Mouse (Mus musculus) kidney, embryonic 14.5 days (tissue): Measurements from ENCODE around the gene Acyp1. TPM values are rescaled to one million over a fixed set of nuclear protein-coding genes. Genes with fewer than 3 reads are reported as not detected.
"Not testable (repeated sequence)": the region's sequence is repeated elsewhere in the genome, so short reads cannot be mapped to it uniquely, and the experiment has no call there.

ENCODE experiments used
- ATAC-seq: fragments of 200-750 bp; cut with Nextera tagmentation; 2 replicates; pipeline ENCODE4 v1.8.0; 2017; ENCODE audit warnings: moderate number of reproducible peaks, mild to moderate bottlenecking, moderate TSS enrichment, moderate library complexity; ENCODE audit not compliant: low FRiP score, low TSS enrichment
- H3K27ac ChIP-seq: fragments of 300-500 bp; sonication (generic); 2 replicates; pipeline ENCODE4 v1.5.1; 2014; ENCODE audit warnings: low read depth, mild to moderate bottlenecking, low read length, moderate library complexity, mixed read lengths
- H3K27me3 ChIP-seq: fragments of 300-500 bp; sonication (generic); 2 replicates; pipeline ENCODE4 v1.6.1; 2014; ENCODE audit warnings: mild to moderate bottlenecking, low read length; ENCODE audit not compliant: control insufficient read depth, insufficient read depth
- H3K36me3 ChIP-seq: fragments of 300-500 bp; sonication (generic); 2 replicates; pipeline ENCODE4 v1.6.1; 2014; ENCODE audit warnings: low read length, mixed read lengths; ENCODE audit not compliant: control insufficient read depth, insufficient read depth
- H3K4me1 ChIP-seq: fragments of 300-500 bp; sonication (generic); 2 replicates; pipeline ENCODE4 v1.6.1; 2014; ENCODE audit warnings: low read length, mixed read lengths; ENCODE audit not compliant: control insufficient read depth, insufficient read depth
- H3K4me2 ChIP-seq: fragments of 300-500 bp; sonication (generic); replicated peaks from 2 replicates; pipeline ENCODE4 v1.6.1; 2014; ENCODE audit warnings: low read depth, mild to moderate bottlenecking, low read length
- H3K4me3 ChIP-seq: fragments of 300-500 bp; sonication (generic); 2 replicates; pipeline ENCODE4 v1.5.1; 2014; ENCODE audit warnings: mild to moderate bottlenecking, low read length
- H3K9ac ChIP-seq: fragments of 300-500 bp; sonication (generic); 2 replicates; pipeline ENCODE4 v1.6.1; 2014; ENCODE audit warnings: low read depth, mild to moderate bottlenecking, low read length, moderate library complexity
- H3K9me3 ChIP-seq: fragments of 300-500 bp; sonication (generic); 2 replicates; pipeline ENCODE4 v1.6.1; 2016; ENCODE audit warnings: low read length; ENCODE audit not compliant: control insufficient read depth
- WGBS: fragments of 180-500 bp; shearing (Covaris S2); extraction: QIAGEN DNeasy Blood & Tissue Kit; methylation state at CpG from one replicate; pipeline ENCODE4 v1.1.7; 2014; 5-methylcytosine and 5-hydroxymethylcytosine counted together
- polyA plus RNA-seq: library from polyadenylated mRNA; unstranded; fragments of >200 nt; fragmentation: Nextera tagmentation; extraction: Ambion mirVana; gene quantifications from 2 replicates; pipeline ENCODE4 v1.2.1, GENCODE M21; 2014

Acyp1 gene
- polyA plus RNA-seq, 1 experiment from 2014 or later, result 57.7 TPM

DNA sequence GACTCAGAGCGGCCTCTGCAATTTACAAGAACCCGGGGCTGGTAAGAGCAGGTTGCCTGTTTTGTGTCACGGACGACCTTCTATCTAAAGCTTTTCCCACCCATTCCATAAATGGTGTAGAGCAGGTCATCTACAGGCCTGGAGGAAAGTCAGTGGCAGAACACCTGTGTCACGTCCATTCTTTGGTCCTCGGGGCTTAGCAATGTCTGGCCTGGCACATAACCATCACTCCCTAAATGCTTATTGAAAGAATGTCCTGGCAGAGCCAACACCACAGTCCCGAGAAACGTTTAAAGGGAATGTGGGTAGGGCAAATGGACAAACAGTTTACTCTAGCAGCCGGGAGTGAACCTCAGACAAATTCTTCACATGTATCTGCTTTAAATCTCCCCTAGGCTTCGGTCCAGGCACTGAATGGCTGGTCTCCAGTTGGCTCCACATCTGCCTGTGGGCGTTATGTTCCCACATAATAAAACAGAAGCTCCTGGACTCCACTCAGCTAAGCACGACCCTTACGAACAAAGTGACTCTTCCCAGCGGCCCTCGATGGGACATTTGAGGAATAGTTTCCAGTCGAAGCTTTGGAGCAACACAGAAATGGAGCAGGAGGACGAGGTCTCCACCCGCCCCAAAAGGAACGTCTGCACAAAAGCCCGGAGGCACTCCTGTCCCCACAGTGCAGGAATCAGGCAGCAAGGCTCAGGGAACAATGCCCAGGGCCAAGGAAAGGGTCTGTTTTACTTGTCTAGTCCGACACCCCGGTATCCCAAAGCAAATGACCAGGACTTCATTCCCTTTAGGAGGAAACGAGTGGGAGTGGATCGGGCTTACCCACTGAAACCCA lies 1.1 kb upstream of the Acyp1 start:
- no peak for ATAC-seq
- no peaks in the 10 kb centered on the region for H3K27me3 ChIP-seq
- peaks cover 12% of the 10 kb centered on the region for H3K9me3 ChIP-seq
- peak overlapping the region; percentile 12; the same call in 1 of the 2 replicates for H3K27ac ChIP-seq
- peak overlapping the region; percentile 84 for H3K4me2 ChIP-seq
- no peaks in the 10 kb centered on the region for H3K36me3 ChIP-seq
- H3K9ac ChIP-seq, result peak overlapping the region; percentile 65; the same call in 1 of the 2 replicates
- WGBS, result 53% methylated on average over 24 of the region's 24 CpGs
- H3K4me3 ChIP-seq, result peak overlapping the region; percentile 55
- H3K4me1 ChIP-seq, result peaks cover 8% of the 10 kb centered on the region; the same call in 1 of the 2 replicates

- H3K4me1 ChIP-seq, result peaks cover 8% of the 10 kb centered on the region; the same call in 1 of the 2 replicates
- H3K9ac ChIP-seq, result peak within 1 kb of the TSS; percentile 65
- peaks cover 5% of the 10 kb centered on the region; the same call in 1 of the 2 replicates for H3K9me3 ChIP-seq
- peak; percentile 90 for ATAC-seq
- H3K27ac ChIP-seq, result peak within 1 kb of the TSS; percentile 76; the same call in 1 of the 2 replicates
- H3K4me3 ChIP-seq, result peak within 1 kb of the TSS; percentile 55
- H3K4me2 ChIP-seq, result peak within 1 kb of the TSS; percentile 84
- H3K27me3 ChIP-seq, result no peaks in the 10 kb centered on the region
- 1% methylated on average over 30 of the region's 31 CpGs for WGBS
- H3K36me3 ChIP-seq, result no peaks in the 10 kb centered on the region
Observed at GRCm38 (mm10) chr12:85288486-85289156, 383 bp upstream of the Acyp1 start, which contains the start of gene Zc2hc1c. TSS of gene Zc2hc1c (plus strand) at chr12:85288591.

DNA sequence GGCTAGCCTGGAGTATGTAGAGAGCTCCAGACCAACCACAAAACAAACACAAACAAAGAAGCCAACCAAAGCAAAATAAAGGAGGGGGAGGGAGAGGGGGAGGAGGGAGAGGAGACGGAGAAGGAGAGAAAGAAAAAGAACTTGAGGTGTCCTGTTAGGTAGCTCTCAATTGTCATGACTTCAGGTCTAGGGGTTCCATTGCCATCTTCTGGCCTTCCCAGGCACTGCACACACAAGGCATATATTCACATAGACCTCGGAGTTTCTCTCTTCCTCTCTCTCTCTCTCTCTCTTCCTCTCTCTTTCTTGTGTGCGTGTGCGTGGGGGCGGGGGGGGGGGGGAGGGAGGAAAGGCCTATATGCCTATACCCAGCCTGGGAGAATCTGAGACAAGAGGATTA lies 1.3 kb downstream of the Acyp1 start:
- 39% methylated on average over 2 of the region's 5 CpGs for WGBS
- H3K36me3 ChIP-seq, result no peaks in the 10 kb centered on the region

DNA sequence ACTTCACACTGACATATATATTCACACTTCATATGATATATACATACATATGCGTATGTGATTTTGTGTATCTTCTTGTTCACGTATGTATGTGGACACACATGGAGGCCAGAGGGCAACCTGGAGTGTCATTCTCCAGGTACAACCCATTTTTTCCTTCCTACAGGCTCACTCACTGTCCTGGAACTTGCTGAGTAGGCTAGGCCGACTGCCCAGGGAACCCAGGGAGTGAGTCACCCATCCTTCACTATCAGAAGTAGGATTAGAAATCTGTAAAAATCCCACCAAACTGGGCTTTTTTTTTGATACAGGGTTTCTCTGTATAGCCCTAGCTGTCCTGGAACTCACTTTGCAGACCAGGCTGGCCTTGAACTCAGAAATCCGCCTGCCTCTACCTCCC lies 3.2 kb downstream of the Acyp1 start:
- Histone ChIP-seq H3K4me1 (peaks cover 8% of the 10 kb centered on the region; the same call in 1 of the 2 replicates), H3K4me3 (no peak overlapping the region), H3K9me3 (no peaks in the 10 kb centered on the region), H3K27me3 (no peaks in the 10 kb centered on the region), H3K27ac (no peak overlapping the region), H3K36me3 (no peaks in the 10 kb centered on the region), H3K4me2 (no peak overlapping the region), H3K9ac (no peak overlapping the region)
- ATAC-seq, result no peak
- WGBS, result 88% methylated on average over 4 of the region's 4 CpGs

More for the DNA sequence above, 1.3 kb downstream of the Acyp1 start:
- Histone ChIP-seq H3K4me1 (peaks cover 8% of the 10 kb centered on the region; the same call in 1 of the 2 replicates), H3K4me2 (peak overlapping the region; percentile 84; the same call in 1 of the 2 replicates), H3K27me3 (no peaks in the 10 kb centered on the region), H3K9ac (no peak overlapping the region), H3K27ac (0 out of 2 replicates have a peak overlapping the region, but pooled peaks have one; percentile 43), H3K9me3 (no peaks in the 10 kb centered on the region), H3K4me3 (no peak overlapping the region)
- ATAC-seq, result no peak

- 77% methylated on average over 8 of the region's 8 CpGs for WGBS
- Histone ChIP-seq H3K4me3 (no peak overlapping the region), H3K9me3 (no peaks in the 10 kb centered on the region), H3K27ac (no peak overlapping the region), H3K36me3 (no peaks in the 10 kb centered on the region), H3K27me3 (no peaks in the 10 kb centered on the region), H3K9ac (no peak overlapping the region), H3K4me2 (no peak overlapping the region), H3K4me1 (peaks cover 4% of the 10 kb centered on the region; the same call in 1 of the 2 replicates)
- ATAC-seq, result no peak
Observed at GRCm38 (mm10) chr12:85284331-85284730, 3.9 kb downstream of the Acyp1 start.

GRCm38 (mm10) chr12:85281756-85282155 lies 6.5 kb downstream of the Acyp1 start:
- H3K9me3 ChIP-seq, H3K4me3 ChIP-seq, H3K27me3 ChIP-seq, H3K4me2 ChIP-seq, H3K9ac ChIP-seq, H3K27ac ChIP-seq, H3K4me1 ChIP-seq, ATAC-seq, H3K36me3 ChIP-seq: not testable (repeated sequence)
- 97% methylated on average over 1 of the region's 4 CpGs for WGBS

DNA sequence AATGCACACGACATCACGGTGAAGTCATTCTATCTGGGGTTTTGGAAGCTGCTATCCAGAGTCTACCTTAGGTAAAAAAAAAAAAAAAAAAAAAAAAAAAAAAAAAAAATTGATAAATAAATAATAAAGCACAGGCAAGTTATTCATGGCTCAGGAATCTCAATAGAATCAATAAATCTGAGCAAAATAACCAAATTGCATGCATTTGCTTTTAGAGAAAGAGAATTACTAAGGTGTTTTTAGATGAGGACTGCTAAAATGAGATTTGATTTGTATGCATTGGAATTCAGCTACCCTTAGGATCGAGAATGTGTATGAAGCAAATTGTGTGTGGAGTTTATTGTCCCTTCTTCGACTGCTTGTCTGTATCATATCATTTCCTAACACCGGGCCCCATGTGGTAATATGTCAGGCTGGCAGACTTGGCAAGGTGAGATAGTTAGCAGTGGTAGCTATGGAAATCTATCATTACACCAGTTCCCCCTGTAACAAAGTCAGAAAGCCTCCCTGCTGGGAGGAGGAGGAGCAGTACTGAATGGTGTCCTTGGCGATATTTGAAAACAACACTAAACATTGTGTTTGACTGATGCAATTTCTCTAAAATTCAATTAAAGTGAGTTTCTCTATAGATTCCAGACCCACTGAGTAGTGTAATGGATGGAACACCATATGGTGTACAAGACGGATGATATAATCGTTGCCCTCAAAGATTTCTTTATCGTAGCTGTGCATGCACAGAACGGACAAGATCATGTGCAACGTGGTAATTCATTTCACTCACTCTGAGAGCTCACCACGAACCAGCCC lies 7.2 kb downstream of the Acyp1 start:
- H3K9me3 ChIP-seq, result no peaks in the 10 kb centered on the region
- WGBS, result 73% methylated on average over 12 of the region's 12 CpGs
- no peak overlapping the region for H3K9ac ChIP-seq
- H3K4me3 ChIP-seq, result peak overlapping the region; percentile 78; the same call in 1 of the 2 replicates
- no peaks in the 10 kb centered on the region for H3K4me1 ChIP-seq
- peak overlapping the region; percentile 37 for H3K4me2 ChIP-seq
- no peak overlapping the region for H3K27ac ChIP-seq
- ATAC-seq, result no peak
- H3K36me3 ChIP-seq, result no peaks in the 10 kb centered on the region
- H3K27me3 ChIP-seq, result no peaks in the 10 kb centered on the region

DNA sequence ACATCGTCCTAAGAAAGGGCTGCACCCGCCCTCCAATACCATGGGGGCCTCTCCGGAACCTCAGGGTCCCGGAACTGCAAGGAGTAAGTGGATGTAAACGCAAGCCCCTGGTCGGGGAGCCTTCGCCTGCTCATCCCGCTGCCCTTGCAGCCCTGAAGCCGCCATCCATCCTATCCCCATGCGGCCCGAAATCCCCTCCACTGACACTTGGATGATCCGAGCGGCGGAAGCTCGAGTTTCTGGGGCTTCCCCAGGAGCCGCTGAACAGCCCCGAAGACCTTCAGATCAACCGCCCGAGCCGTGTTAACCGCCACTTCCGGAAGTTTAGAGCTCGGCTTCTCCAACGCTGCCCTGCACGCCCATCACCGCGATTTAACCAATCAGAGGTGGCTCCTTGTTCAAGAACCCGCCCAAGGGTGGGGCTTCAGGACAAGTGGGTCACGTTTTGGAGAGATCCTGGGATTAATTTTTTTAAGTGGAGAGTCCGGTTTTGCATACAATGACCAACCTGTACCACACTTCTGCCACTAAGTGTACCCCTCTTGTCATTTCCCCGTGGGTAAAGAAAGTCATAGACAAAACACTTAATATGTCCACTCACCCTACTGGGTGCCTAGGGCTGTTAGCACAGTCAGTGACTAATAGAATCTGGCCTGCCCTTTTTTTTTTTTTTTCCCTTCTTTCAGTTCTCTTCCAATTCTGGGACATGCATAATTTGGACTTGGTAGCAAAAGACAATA lies 8.0 kb downstream of the Acyp1 start:
- ATAC-seq, result peak; percentile 97
- Histone ChIP-seq H3K4me3 (peak overlapping the region; percentile 78), H3K4me1 (no peaks in the 10 kb centered on the region), H3K27ac (peak overlapping the region; percentile 61; the same call in 1 of the 2 replicates), H3K4me2 (peak overlapping the region; percentile 87), H3K36me3 (no peaks in the 10 kb centered on the region), H3K9ac (peak overlapping the region; percentile 83), H3K27me3 (no peaks in the 10 kb centered on the region), H3K9me3 (no peaks in the 10 kb centered on the region)
- under 1% methylated on average over 31 of the region's 31 CpGs for WGBS
